Mouse (Mus musculus): ENCODE measurements around the gene Ephb1.

Gene Ephb1

DNA sequence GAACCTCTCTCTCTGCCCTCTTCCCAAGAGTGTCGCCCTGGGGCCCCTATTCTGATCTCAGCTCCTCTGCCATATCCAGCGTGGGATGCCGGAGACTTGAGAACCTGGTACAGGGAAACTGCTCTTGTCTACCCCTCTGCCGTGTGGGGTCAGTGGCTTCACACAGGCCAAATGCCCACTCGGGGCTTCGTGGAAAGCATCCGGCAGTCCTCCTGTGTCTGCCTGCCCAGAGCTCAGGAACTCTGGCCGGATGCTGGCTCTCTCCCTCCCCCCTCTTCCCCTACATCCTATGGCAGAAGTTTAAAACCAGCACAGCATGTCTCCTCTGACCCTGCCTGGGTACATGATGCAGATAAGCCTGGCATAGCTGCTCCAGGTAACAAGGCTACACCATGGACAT, 80.5 kb downstream of the Ephb1 start:
- in situ Hi-C loops (cut with MboI; ENCODE audit: low pct_unique_long_range_greater_than_20kb in 1 of 2, low sequenced_read_pairs in 2 of 2, unreplicated experiment in 1 of 2): no loop called here

DNA sequence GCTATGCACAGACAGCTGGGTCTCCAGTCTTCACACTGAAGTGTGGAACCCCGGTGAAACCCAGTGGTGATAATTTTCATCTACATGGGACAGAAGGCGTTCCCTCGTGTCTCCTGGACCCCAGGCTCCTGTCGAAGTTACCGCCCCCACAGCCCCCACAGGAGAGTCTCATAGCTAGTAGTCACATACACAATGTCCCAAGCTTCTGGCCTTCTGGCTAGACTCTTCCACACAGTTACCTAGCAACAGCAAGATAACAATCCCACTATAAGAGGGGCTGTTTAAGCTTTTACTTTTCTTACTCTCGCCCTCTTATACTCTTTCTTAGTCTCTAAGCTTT, 81.1 kb downstream of the Ephb1 start:
- in situ Hi-C loops (cut with MboI; ENCODE audit: low pct_unique_long_range_greater_than_20kb in 1 of 2, low sequenced_read_pairs in 2 of 2, unreplicated experiment in 1 of 2): no loop called here

DNA sequence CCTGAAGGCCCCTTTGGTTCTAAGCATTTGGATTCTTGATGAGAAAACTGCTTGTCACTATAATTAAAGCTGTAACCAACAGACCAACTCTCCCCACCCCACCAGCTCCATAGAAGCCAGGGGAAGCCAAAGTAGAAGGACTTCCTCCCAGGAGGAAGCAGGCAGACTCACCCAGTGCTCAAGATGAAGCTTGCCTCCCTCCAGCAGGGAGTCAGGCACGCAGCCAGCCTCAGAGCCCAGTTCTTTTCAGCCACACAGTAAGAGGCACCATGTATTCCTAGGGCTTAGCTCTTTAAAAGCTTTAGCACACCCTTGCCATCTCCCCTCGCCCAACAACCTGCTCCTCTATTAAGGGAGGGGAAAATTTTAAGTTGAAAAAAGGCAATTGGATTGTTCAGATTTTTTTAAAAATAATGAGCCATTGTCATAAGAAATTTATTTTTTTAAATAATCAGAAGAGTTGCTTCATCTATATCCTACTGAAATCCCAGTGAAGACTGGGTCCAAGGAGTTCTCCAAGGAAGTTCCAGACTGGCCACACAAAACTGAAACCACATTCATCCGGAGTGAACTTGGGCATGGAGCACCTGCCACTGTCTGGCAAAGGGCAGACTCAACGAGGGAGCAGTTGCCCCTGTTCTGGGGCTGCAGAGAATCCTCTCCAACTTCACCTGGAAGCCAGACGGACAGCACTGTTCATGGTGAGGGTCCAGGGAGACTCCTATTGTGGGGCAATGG, 81.6 kb downstream of the Ephb1 start:
- in situ Hi-C loops (cut with MboI; ENCODE audit: low pct_unique_long_range_greater_than_20kb in 1 of 2, low sequenced_read_pairs in 2 of 2, unreplicated experiment in 1 of 2): no loop called here

DNA sequence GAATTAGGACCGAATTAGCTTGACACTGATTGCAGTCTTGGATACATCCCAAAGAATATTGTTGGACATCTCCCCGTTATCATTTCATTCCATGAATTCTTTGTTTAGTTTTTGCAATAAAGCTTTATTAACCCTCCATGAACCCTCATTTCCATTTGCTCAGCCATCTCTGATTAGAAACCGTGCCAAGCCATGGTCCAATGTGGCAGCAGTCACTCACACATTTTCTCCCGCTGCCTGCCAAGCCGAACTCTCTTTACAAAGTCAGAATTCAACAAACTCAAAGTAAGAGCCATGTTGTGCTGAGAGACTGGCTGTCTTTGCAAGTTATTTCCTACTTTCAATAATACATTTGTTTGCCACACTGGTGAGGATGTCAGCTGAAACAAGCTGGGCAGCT, 84.0 kb downstream of the Ephb1 start:
- in situ Hi-C loops (cut with MboI; ENCODE audit: low pct_unique_long_range_greater_than_20kb in 1 of 2, low sequenced_read_pairs in 2 of 2, unreplicated experiment in 1 of 2): no loop called here

DNA sequence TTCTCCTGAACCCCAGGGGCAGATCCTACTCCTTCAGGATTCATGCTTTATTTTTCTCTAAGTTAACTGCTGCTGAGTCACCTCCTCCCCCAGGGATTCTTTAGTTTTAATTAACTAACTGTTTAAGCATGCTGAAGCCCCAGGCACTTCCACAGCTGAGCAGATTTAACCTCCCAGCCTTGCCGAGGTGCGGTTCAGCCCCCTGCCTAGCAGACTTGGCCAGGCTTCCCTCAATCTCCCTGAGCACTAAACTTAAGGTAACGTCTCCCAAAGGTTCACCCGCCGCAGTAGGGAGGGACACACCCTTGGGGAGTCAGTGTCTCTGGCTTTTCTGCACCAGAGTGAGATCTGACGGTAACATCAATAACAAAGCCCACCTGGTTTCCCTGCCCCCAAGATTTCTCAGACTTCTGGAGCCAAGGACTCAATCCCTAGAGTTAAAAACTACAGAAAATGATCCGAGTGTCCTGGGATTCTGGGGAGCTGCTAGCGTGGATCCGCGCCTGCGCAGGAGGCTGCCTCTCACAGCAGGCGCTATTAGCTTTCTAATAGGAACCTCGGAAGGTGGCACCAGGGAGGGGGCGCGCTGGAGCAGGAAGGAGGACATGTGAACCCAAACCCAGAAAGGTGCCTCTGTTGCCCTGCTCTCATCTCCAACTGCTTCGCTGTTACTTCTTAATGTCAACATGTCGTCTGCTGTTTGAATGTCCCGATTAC, 87.0 kb downstream of the Ephb1 start:
- in situ Hi-C loops (cut with MboI; ENCODE audit: low pct_unique_long_range_greater_than_20kb in 1 of 2, low sequenced_read_pairs in 2 of 2, unreplicated experiment in 1 of 2): no loop called here

DNA sequence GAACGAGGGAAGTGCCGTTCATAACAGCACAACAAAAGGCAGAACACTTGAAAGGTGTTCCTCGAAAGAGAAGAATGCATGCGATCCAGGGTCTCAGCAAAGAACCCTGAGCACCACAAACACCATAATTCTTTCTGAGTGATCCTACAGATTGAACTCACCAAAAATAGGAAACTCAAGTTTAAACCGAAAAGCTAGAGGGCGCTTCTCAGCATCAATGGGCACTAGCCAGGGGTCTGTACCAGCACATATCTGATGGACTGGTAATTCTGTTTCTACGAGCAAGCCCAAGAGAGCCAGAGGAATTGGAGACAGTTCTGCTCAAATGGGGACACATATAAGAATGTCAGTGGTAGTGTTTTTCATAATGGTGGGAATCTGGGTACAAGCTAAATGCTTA, 90.7 kb downstream of the Ephb1 start:
- in situ Hi-C loops (cut with MboI; ENCODE audit: low pct_unique_long_range_greater_than_20kb in 1 of 2, low sequenced_read_pairs in 2 of 2, unreplicated experiment in 1 of 2): no loop called here

DNA sequence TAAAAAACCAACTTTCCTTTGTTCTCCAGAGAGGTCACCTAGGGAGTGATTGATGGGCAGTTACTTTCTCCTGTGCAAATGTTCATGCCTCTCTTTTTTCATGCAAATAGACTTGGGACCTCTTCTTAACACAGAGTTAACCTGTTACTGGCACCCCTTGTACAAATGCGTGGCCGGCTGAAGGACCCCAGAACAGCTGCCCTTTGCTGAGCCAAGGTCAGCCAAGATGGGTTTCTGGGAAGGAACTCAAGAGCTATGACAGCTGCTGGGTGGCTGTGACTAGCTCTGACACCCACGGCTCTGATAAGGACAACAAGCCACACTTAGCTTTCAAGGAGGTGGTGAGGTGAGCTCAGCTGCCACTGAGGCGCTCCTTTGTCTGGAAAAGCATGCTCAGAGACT, 92.4 kb downstream of the Ephb1 start:
- in situ Hi-C loops (cut with MboI; ENCODE audit: low pct_unique_long_range_greater_than_20kb in 1 of 2, low sequenced_read_pairs in 2 of 2, unreplicated experiment in 1 of 2): no loop called here

DNA sequence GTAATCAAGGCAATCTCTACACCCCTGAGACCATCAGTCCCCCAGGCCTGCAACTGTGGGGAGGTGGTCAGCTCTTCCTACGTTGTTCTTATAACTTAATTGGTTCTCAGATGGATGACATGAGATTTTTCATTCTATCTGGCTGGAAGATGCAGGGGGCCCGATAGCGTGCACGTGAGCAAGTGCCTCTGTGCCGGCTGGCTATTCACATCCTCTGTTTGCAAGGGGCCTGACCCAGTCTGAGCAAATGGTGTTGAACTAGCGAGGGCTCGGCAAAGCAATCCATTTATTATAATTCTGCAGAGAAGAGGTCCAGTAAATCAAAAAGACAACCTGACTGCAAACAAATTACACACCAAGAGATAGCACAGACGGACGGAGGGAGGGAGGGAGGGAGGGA, 93.0 kb downstream of the Ephb1 start:
- in situ Hi-C loops (cut with MboI; ENCODE audit: low pct_unique_long_range_greater_than_20kb in 1 of 2, low sequenced_read_pairs in 2 of 2, unreplicated experiment in 1 of 2): no loop called here

DNA sequence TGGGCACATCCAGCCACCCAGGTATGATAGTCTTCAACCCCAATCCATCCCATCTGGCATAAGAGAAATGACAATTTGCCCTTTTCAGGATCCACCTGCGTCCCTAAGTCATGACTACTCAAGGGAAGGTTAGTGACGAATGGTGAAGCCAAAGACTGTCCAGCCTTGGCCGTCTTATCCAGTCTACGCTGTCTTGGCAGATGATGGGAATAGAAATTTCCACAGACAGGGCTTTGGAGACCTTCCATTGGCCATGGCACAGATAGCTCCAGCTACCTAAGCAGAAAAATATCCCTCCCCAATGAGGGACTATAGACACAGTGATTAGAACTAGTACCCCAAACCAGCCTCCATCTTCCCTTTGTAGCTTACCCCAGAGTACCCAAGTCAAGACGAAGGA, 98.1 kb downstream of the Ephb1 start:
- in situ Hi-C loops (cut with MboI; ENCODE audit: low pct_unique_long_range_greater_than_20kb in 1 of 2, low sequenced_read_pairs in 2 of 2, unreplicated experiment in 1 of 2): no loop called here

DNA sequence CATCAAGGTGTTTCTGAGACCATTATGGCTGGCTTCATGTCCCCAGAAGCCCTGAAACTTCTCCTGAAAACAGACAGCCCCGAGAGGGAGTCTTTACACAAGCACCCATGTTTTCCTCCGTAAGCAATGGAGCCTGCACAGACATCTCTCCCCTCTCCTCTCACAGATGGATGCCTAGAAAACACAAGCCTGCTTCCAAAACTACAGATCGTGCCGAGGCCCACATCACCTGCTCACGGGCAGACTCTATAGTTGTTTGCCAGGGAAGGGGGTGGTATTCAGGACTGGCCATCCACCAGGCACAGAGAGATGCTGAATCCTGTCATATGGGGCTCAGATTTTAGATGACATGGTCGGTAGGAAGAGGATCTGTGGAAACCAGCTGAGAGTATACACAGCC, 98.7 kb downstream of the Ephb1 start:
- in situ Hi-C loops (cut with MboI; ENCODE audit: low pct_unique_long_range_greater_than_20kb in 1 of 2, low sequenced_read_pairs in 2 of 2, unreplicated experiment in 1 of 2): no loop called here

DNA sequence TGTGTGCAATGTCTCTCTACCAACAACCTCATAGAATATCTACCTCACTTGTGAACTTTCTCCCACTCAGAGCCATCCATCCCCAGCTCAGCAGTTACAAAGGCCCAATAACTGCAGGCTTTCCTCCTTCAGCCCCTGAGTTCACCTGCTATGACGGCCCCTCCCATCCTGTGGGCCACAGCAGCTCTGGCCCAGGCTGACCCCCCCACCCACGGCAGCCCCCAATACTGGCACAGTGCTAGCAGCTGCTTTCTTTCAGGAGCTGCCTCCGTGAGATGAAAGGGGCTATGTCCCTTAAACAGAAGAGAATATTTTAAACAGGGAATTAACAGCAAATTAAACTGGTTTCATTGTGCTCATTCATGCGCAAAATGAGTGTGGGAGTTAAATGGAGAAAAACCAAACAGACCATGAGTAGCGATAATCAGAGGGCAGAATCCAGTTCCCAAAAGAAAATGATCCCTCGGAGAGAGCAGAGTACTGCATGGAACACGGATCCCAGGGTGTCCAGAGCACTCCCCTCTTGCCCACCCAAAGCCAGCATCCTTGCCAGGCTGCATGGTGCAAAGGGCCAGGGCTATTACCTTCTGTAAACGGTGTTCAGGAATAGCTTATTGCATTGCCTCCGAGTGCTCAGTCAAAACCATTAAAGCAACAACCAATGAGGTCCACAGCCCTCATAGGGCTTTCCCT, 105.2 kb downstream of the Ephb1 start:
- in situ Hi-C loops (cut with MboI; ENCODE audit: low pct_unique_long_range_greater_than_20kb in 1 of 2, low sequenced_read_pairs in 2 of 2, unreplicated experiment in 1 of 2): no loop called here

DNA sequence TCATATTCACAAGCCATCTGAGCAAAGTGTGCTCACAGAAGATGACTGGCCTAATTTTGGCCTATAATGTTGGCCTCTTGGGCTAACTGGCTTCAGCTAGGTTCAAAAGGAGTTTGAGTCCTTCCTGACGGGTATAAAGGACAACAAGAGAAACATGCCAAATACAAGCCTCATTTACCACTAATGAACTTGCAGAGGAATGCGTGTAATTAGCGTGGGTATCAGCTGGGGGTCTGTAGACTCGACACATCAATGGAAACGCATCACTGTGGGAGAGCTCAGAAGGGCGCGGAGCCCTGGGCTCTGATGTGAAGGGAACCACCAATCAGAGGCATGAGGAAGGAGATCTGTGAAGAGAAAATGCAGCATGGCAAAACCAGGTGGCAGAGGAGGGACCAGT, 108.9 kb downstream of the Ephb1 start:
- in situ Hi-C loops (cut with MboI; ENCODE audit: low pct_unique_long_range_greater_than_20kb in 1 of 2, low sequenced_read_pairs in 2 of 2, unreplicated experiment in 1 of 2): no loop called here

DNA sequence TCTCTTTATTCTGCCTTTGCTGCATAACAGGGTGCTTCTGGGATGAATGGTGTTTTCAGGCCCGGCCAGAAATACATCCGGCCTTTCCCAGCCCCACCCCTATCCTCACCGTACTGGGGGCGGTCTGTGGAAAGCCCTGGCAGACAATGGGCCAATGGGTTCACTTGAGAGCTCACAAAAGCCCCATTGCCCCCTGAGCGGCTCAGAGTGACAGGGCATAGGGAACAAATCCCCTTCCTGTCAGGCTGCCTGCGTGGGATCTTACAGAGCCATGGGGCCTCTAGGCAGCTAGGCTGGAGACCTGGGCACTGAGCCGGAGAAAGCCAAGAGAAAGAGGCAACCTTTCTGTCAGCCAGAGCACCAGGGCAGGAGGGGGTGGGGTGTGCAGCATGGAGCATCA, 111.2 kb downstream of the Ephb1 start:
- in situ Hi-C loops (cut with MboI; ENCODE audit: low pct_unique_long_range_greater_than_20kb in 1 of 2, low sequenced_read_pairs in 2 of 2, unreplicated experiment in 1 of 2): no loop called here

DNA sequence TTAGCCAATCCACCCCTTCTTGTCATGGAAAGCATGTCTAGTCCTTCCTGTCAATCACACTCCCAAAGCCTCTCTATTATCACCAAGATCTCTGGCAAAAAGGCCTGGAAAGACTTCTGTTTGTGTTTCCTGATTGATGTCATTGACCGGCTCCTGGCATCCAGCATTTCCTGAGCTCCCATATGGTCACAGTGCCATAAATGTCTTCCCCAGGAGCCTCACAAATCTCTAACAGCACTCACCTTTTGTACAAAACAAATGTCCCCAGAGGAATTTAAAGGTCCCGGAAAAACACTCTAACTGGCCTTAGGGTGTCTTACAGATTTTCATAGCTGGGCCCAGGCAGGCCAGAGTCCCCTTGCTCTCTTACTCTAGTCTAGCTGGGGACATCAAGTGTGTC, 112.9 kb downstream of the Ephb1 start:
- in situ Hi-C loops (cut with MboI; ENCODE audit: low pct_unique_long_range_greater_than_20kb in 1 of 2, low sequenced_read_pairs in 2 of 2, unreplicated experiment in 1 of 2): no loop called here

DNA sequence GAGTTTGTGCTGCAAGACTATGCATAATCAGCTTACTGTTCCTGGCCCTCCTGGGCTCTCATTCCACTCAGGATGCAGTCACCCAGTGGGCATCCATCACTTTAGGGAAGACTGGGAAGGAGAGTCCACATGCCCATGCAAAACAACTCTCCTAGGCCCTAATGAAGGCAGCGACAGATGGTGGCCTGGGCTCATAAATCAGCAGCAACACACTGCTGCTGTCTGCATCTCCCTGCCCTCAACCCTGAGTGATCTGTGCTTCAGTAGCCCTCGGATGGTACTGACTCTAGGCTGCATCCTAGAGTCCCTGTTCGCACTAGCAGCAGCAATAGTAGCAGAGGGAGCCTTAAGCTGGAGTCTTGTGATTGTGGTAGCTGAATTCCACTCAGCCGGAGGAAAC, 114.3 kb downstream of the Ephb1 start:
- in situ Hi-C loops (cut with MboI; ENCODE audit: low pct_unique_long_range_greater_than_20kb in 1 of 2, low sequenced_read_pairs in 2 of 2, unreplicated experiment in 1 of 2): no loop called here

DNA sequence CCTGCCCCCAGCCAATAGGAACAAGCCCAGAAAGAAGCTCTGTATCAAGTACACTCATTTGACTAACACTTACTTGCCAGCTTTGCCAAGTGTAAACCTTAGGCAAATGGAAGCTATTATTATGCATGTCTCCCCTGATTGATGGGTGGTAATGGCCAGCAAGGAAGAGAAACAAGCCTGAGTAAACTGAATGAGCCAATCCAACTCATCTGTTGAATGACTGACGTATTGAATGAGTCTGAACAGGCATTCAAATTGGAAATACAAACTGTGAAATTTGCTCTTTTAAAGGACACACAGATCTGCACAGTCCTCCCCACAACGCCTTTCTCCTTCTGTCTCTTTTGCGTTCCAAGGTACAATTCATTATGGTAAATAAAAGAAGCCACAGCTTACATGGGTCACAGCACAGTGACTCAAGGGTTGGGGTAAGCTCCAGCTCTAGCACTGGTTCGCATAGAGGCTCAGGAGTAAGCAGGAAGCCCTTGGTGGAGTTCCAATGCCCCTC, 119.0 kb downstream of the Ephb1 start:
- in situ Hi-C loops (cut with MboI; ENCODE audit: low pct_unique_long_range_greater_than_20kb in 1 of 2, low sequenced_read_pairs in 2 of 2, unreplicated experiment in 1 of 2): no loop called here

DNA sequence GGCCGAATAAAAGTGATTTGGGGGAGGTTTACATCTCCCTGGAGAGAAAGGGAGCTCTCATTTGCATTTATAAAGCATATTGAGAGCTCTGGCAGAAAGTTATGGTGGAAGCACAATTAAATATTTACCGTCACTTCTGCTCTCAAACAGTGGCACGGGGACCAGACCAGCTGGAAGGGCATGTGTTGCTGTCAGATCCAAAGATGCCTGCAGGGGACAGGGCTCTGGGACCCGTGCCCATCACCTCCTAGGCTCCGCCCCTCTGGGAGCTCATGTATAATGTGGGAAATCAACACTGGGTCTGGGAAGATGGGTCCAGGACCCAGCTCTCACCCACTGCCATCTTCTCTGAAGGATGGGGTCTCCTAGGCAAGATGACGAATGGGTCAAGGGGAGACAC, 123.2 kb downstream of the Ephb1 start:
- in situ Hi-C loops (cut with MboI; ENCODE audit: low pct_unique_long_range_greater_than_20kb in 1 of 2, low sequenced_read_pairs in 2 of 2, unreplicated experiment in 1 of 2): no loop called here

DNA sequence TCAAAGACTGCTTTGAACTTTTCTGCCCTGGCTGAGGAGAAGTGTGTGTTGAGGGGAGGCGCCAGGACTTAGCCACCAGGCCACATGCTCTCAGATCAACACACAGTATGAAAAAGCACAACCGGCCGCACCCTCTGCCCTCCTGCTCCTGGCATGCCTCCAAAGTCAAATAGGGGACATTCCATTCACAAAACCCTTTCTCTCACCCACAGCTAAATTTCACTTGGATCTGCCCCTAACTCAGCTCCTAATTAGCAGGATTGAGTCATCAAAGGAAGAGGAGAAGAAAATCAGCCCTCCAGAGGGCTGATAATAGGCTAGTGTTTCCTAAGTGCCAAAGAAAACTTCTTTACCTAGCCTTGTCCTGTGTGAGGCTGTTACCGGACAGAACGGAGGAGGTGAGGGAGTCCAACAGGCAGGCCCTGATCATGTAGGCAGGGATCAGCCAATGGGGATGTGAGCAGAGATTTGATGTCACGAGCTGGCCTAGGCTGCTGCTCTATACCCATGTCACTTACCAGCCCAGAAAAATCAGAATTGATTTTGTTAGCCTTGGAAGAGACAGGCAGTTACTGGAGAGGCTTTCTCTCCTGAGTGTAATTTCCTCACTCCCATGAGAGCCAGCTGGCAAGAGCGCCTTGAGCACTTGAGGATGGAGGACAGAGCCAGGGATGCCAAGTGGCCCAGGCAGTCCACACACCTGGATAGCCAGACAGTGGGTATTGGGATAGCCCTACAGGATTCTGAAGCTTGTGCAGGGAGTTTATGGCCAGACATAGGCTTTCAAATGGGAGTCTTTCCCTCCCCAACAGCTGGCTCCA, 137.5 kb downstream of the Ephb1 start:
- in situ Hi-C loops (cut with MboI; ENCODE audit: low pct_unique_long_range_greater_than_20kb in 1 of 2, low sequenced_read_pairs in 2 of 2, unreplicated experiment in 1 of 2): no loop called here

DNA sequence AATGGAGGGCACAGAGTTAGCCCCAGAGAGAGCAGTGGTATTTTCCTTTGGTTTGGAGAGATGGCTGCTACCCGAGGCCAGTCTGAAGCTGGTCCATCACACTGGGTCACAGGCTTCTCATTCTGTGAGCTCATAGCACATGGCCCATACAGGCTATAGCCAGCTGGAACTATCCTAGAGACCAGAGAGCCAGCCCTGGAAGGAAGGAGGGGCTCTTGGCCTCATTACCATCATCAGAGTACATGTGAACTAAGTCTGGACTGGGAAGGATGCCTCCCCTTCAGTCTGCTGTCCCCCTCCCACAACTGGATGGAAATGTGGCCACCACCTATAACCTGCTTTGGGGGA, 142.5 kb downstream of the Ephb1 start:
- in situ Hi-C loops (cut with MboI; ENCODE audit: low pct_unique_long_range_greater_than_20kb in 1 of 2, low sequenced_read_pairs in 2 of 2, unreplicated experiment in 1 of 2): no loop called here
